Mouse (Mus musculus): ENCODE data around the gene Eya2.
A peak's percentile ranks its signal among the peaks of the same experiment; 100 is the strongest.

The Eya2 gene

DNA sequence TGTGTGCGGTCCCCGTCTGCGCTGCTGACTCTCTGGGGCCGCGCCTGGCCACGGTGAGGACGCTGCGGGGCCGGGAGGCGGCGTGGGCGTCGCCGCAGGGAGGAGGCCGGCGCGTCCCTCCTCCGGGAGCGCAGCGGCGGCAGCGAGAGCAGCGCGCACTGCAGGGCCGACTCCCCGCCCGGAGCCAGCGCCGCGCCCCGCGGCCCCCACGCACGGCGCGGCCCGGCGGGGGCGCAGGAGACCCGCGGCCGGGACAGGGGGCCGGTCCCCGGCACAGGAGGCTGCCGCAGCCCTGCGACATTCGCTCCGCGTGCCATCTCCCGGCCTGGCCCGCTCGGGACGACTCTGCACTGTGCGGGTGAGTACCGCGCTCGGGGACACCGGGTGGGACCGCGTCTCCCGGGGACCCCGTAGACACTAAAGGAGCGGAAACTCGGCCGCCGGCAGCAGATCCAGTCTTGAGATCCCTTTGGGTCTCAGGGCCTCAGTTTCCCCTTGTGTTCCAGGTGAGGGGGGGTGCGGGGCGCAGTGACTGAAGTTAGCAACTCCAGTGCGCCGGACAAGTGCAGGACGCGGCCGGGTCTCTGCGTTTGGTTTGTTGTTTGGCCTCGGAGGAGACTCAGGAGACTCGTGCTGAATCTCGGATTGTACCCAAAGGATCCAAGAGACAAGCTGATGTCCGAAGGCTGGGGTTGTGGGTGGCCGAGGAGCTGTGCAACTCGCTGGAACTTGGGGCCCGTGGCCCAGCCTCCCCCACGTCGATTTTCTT lies at the start of gene Eya2:
Gene Eya2, plus strand, starts transcription at position 126 of the 769 bp plus-strand sequence.
- peak; percentile 21 for DNase-seq

GRCm38 (mm10) chr2:165545687-165546086 lies 49.1 kb upstream of the Eya2 start:
- no peak for DNase-seq

DNA sequence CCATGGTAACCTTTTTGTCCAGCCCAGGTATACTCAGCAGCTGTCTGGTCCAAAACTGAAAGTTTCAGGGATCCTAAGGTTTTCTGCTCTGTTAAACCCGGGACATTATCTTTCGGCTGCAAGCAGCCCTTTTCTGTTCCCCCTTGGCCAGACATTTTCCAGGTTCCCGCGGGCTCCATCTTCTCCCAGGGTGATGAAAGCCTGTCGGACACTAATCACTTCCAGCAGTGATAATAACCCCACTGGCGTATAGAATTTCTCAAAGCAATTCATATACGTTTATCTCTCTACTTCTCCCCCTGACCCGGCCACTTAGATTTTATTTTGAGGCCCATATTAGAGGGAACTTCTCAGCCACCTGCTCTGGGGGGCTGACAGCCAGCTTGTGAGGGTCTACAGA lies 48.5 kb upstream of the Eya2 start:
- DNase-seq: no peak

DNA sequence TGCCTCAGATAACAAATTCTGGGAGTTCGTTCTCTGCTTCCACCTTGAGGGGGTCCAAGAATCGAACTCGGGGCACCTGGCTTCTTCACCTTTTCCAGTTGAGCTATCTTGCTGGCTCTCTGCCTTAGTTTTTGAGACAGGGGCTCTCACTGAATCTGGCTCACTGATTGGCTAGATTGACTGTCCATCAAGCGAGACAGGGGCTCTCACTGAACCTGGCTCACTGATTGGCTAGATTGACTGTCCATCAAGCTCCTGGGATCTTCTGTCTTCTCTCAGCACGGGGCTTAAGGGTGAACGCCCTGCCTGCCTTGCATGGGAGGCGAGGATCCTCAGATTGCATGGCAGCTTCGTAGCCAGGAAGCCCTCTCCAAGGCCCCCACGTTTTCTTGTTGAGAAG lies 47.4 kb upstream of the Eya2 start:
- peak; percentile 59 for DNase-seq

DNA sequence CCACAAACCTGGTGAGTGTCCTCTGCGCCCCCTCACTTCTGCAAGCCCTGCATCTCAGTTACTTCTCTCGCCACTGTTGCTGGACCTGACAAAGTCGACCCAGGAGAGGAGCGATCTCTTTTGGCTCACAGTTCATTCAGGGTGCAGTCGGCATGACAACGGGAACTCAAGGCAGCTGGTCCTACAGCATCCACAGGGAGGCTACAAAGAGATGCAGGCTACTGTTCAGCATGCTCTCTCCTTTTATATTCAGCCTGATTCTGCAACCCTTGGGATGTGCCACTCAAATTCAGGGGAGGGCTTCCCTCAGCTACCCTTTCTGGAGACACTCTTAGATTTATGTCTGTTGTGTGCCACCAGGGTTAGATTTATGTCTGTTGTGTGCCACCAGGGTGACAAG lies 46.2 kb upstream of the Eya2 start:
- no peak for DNase-seq

GRCm38 (mm10) chr2:165550410-165550809 lies 44.4 kb upstream of the Eya2 start:
- peak; percentile 49 for DNase-seq

GRCm38 (mm10) chr2:165554066-165554465 lies 40.8 kb upstream of the Eya2 start:
- no peak for DNase-seq

- no peak for DNase-seq
Measured at GRCm38 (mm10) chr2:165557278-165557677, 37.6 kb upstream of the Eya2 start.

DNA sequence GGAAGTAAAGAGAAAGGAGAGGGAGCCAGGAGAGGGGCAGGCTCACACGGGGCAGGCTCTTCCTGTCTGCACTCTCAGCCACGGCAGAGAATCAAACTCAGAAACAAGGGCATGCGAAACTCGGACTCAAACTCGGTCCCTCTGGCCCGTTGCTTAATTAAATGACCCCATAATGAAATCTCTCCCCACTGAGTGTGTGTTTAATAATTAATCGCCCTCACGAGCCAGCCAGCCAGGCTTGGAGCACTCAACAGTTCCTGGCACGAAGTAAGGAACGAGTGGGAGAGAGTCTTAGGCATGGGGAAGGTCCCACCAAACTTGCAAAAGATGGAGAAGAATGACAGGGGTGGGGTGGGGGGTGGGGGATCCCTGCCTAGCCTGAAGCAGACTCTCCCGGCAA lies 35.9 kb upstream of the Eya2 start:
- no peak for DNase-seq

GRCm38 (mm10) chr2:165559506-165560235 lies 35.2 kb upstream of the Eya2 start:
- DNase-seq: no peak

DNA sequence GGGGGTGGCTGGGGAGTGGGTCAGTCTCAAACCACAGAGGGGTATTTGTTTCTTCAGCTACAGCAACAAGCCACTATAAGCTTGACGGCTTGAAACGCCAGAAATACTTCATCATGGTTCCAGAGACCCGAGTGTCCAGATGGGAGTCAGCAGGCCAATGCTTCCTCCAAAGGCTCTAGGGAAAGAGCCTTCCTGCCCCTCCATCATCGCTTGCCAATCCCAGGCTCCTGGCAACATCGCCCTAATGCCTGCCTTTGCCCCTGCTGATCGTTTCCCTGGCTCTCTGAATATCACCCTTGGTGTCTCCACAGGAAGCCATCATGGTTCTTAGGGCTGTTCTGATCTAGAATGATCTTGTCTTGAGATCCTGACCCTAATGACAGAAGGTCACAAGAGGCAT lies 33.0 kb upstream of the Eya2 start:
- DNase-seq: no peak

GRCm38 (mm10) chr2:165563298-165564058 lies 31.4 kb upstream of the Eya2 start:
- peak; percentile 62 for DNase-seq

GRCm38 (mm10) chr2:165564101-165564500 lies 30.7 kb upstream of the Eya2 start:
- no peak for DNase-seq

DNA sequence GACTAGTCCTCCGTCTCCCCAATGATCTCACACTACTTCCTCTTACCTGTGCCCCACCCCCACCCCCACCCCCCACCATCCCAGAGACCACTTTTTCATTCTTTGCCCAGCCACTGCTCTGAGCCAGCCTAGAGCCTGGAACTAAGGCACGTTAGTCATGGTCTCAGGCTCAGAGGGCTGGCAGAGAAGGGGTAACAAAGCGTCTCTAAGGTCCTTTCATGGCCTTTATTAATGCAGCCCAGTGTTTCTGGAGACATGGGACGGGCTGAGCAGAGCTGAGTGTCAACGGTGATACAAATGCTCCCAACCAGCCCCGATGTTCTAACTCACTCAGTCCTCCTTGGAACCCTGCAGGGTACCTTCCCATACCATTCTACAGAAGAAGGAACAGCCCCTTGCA lies 30.2 kb upstream of the Eya2 start:
- no peak for DNase-seq

GRCm38 (mm10) chr2:165566898-165567297 lies 27.9 kb upstream of the Eya2 start:
- DNase-seq: no peak

- DNase-seq: no peak
Measured at GRCm38 (mm10) chr2:165567820-165568219, 27.0 kb upstream of the Eya2 start.

DNA sequence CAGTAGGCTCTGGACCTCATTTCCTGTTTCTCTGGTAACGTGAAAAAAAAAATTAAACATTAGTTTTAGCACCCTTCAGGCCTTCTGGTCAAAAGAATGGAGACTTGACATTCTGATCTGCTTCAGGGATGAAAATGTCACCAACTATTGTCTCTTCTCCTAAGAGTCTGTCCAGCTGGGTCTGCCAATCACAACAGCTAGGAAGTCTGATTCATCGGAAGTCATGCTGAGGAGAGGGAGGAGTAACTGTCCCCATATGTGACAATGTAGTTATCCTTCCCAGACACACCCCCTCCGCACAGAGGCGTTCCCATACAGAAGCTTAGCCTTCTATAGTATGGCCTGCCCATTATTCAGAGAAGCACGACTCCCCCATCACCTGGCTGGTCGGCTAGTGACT lies 25.9 kb upstream of the Eya2 start:
- no peak for DNase-seq

GRCm38 (mm10) chr2:165571216-165571778 lies 23.5 kb upstream of the Eya2 start:
- DNase-seq: no peak

- no peak for DNase-seq
Measured at GRCm38 (mm10) chr2:165583044-165583443, 11.8 kb upstream of the Eya2 start.

DNA sequence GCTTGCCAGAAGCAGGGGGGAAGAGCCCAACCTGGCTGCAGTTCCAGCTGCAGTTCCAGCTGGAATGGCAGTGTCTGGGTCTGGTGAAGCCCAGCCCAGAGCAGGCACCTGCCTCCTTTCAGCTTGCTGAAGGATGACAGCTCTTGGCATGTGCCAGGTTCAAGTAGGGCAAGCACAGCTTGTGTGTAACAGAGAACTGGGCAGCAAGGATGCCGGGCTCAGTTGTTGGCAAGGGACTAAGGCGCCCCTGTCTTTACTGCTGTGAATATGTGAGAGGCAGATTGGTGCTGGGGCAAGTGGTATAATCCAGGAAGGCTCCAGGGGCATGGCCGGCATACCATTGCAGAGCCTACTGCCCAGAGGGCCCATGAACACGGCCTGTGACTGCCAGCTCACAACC lies 11.3 kb upstream of the Eya2 start:
- no peak for DNase-seq

GRCm38 (mm10) chr2:165584563-165584962 lies 10.3 kb upstream of the Eya2 start:
- DNase-seq: no peak

GRCm38 (mm10) chr2:165590742-165591141 lies 4.1 kb upstream of the Eya2 start:
- no peak for DNase-seq

GRCm38 (mm10) chr2:165593763-165594162 lies 1.1 kb upstream of the Eya2 start:
- DNase-seq: peak; percentile 53

Data from thymus, postnatal 4 days (tissue).